Mouse (Mus musculus) MEL (cell line): ENCODE measurements around the gene Tarsl2. TPM values are rescaled to one million over a fixed set of nuclear protein-coding genes. Genes with fewer than 3 reads are reported as not detected.

Source experiments
- DNase-seq: peaks from one replicate; pipeline ENCODE4 v3.0.0; 2011; ENCODE audit warnings: low read depth, low spot score
- H3K27ac ChIP-seq: 2 replicates; pipeline ENCODE4 v1.5.1; 2012; ENCODE audit warnings: low read depth, mild to moderate bottlenecking, control low read depth, low read length, moderate library complexity; ENCODE audit not compliant: control insufficient read depth
- H3K27me3 ChIP-seq, 2 experiments: fragments of 150-350 bp in 1 of 2; sonication (generic) in 1 of 2; 2 replicates each; pipeline ENCODE4 v1.6.1; 2012; ENCODE audit warnings: low read length in 2 of 2, mild to moderate bottlenecking in 2 of 2, improper control_type of control experiment in 1 of 2, moderate library complexity in 1 of 2; ENCODE audit not compliant: insufficient read depth in 2 of 2, control insufficient read depth in 1 of 2
- H3K36me3 ChIP-seq, 2 experiments: 2 replicates each; pipeline ENCODE4 v1.6.1; 2012 to 2014; ENCODE audit warnings: low read length in 2 of 2, improper control_type of control experiment in 1 of 2, inconsistent platforms in 1 of 2, mild to moderate bottlenecking in 1 of 2; ENCODE audit not compliant: insufficient read depth in 2 of 2, control insufficient read depth in 1 of 2
- H3K4me1 ChIP-seq, 2 experiments: fragments of 150-350 bp in 1 of 2; sonication (generic) in 1 of 2; 2 replicates each; pipeline ENCODE4 v1.6.1; 2012; ENCODE audit warnings: low read length in 2 of 2, improper control_type of control experiment in 1 of 2, mild to moderate bottlenecking in 1 of 2; ENCODE audit not compliant: insufficient read depth in 2 of 2, control insufficient read depth in 1 of 2
- H3K4me3 ChIP-seq, 2 experiments: fragments of 150-350 bp in 1 of 2; sonication (generic) in 1 of 2; 2 replicates each; pipeline ENCODE4 v1.5.1; 2012; ENCODE audit warnings: low read depth in 2 of 2, low read length in 2 of 2, mild to moderate bottlenecking in 2 of 2, moderate library complexity in 2 of 2, control low read depth in 1 of 2, improper control_type of control experiment in 1 of 2; ENCODE audit not compliant: control insufficient read depth in 1 of 2, insufficient read depth in 1 of 2
- H3K79me2 ChIP-seq: 2 replicates; pipeline ENCODE4 v1.6.1; 2012; ENCODE audit warnings: mild to moderate bottlenecking, low read length, moderate library complexity; ENCODE audit not compliant: control insufficient read depth, poor library complexity, insufficient read depth
- H3K9ac ChIP-seq: 2 replicates; pipeline ENCODE4 v1.6.1; 2012; ENCODE audit warnings: low read depth, mild to moderate bottlenecking, control low read depth, low read length, moderate library complexity; ENCODE audit not compliant: control insufficient read depth, poor library complexity, severe bottlenecking
- H3K9me3 ChIP-seq: fragments of 150-350 bp; sonication (generic); replicated peaks from 2 replicates; pipeline ENCODE4 v1.6.1; 2012; ENCODE audit warnings: mild to moderate bottlenecking, low read length, improper control_type of control experiment, moderate library complexity; ENCODE audit not compliant: insufficient read depth
- BHLHE40 ChIP-seq: IDR thresholded peaks from 2 replicates; pipeline ENCODE4 v1.6.1; 2012; ENCODE audit warnings: low read depth, mild to moderate bottlenecking, inconsistent platforms, low read length, improper control_type of control experiment, borderline replicate concordance
- CHD1 ChIP-seq: IDR thresholded peaks from 2 replicates; pipeline ENCODE4 v1.6.1; 2012; ENCODE audit warnings: low read depth, mild to moderate bottlenecking, inconsistent platforms, low read length, improper control_type of control experiment
- CHD2 ChIP-seq: IDR thresholded peaks from 2 replicates; pipeline ENCODE4 v1.6.1; 2011; ENCODE audit warnings: low read length, improper control_type of control experiment
- CTCF ChIP-seq, 3 experiments: IDR thresholded peaks in 2 of 3; conservative IDR thresholded peaks in 1 of 3; 2 replicates each; pipeline ENCODE4 v1.5.1; 2011 to 2012; ENCODE audit warnings: low read length in 3 of 3, low read depth in 2 of 3, mild to moderate bottlenecking in 2 of 3, improper control_type of control experiment in 1 of 3, inconsistent platforms in 1 of 3, mixed read lengths in 1 of 3, moderate library complexity in 1 of 3; ENCODE audit not compliant: control insufficient read depth in 1 of 3, insufficient read depth in 1 of 3, poor library complexity in 1 of 3, severe bottlenecking in 1 of 3
- E2F4 ChIP-seq: IDR thresholded peaks from 2 replicates; pipeline ENCODE4 v1.6.1; 2011; ENCODE audit warnings: low read depth, low read length, improper control_type of control experiment, borderline replicate concordance
- ELF1 ChIP-seq: IDR thresholded peaks from 2 replicates; pipeline ENCODE4 v1.6.1; 2014; ENCODE audit warnings: low read depth, mild to moderate bottlenecking, inconsistent platforms, low read length, improper control_type of control experiment, moderate library complexity
- ETS1 ChIP-seq: IDR thresholded peaks from 2 replicates; pipeline ENCODE4 v1.6.1; 2012; ENCODE audit warnings: low read depth, mild to moderate bottlenecking, inconsistent platforms, low read length, improper control_type of control experiment, moderate library complexity
- GABPA ChIP-seq: IDR thresholded peaks from 2 replicates; pipeline ENCODE4 v1.6.1; 2012; ENCODE audit warnings: low read depth, mild to moderate bottlenecking, inconsistent platforms, low read length, improper control_type of control experiment, moderate library complexity
- GATA1 ChIP-seq: IDR thresholded peaks from 2 replicates; pipeline ENCODE4 v1.6.1; 2011; ENCODE audit warnings: low read depth, low read length, improper control_type of control experiment
- HCFC1 ChIP-seq: IDR thresholded peaks from 2 replicates; pipeline ENCODE4 v1.6.1; 2012; ENCODE audit warnings: low read depth, mild to moderate bottlenecking, inconsistent platforms, low read length, improper control_type of control experiment, moderate library complexity
- JUND ChIP-seq: IDR thresholded peaks from 2 replicates; pipeline ENCODE4 v1.6.1; 2011; ENCODE audit warnings: low read depth, mild to moderate bottlenecking, improper control_type of control experiment, low read length
- KAT2A ChIP-seq: conservative IDR thresholded peaks from 2 replicates; pipeline ENCODE4 v1.6.1; 2012; ENCODE audit warnings: low read depth, low read length, improper control_type of control experiment, inconsistent platforms
- MAFK ChIP-seq: IDR thresholded peaks from 2 replicates; pipeline ENCODE4 v1.6.1; 2011; ENCODE audit warnings: low read depth, mild to moderate bottlenecking, low read length, improper control_type of control experiment, borderline replicate concordance
- MAX ChIP-seq: IDR thresholded peaks from 2 replicates; pipeline ENCODE4 v1.6.1; 2011; ENCODE audit warnings: low read length, improper control_type of control experiment
- MAZ ChIP-seq: IDR thresholded peaks from 2 replicates; pipeline ENCODE4 v1.6.1; 2012; ENCODE audit warnings: low read depth, mild to moderate bottlenecking, inconsistent platforms, low read length, improper control_type of control experiment
- MEF2A ChIP-seq: IDR thresholded peaks from 2 replicates; pipeline ENCODE4 v1.6.1; 2014; ENCODE audit warnings: low read depth, mild to moderate bottlenecking, inconsistent platforms, low read length, improper control_type of control experiment; ENCODE audit not compliant: poor library complexity, insufficient replicate concordance, severe bottlenecking; ENCODE audit errors: extremely low read depth
- MXI1 ChIP-seq: IDR thresholded peaks from 2 replicates; pipeline ENCODE4 v1.6.1; 2011; ENCODE audit warnings: mild to moderate bottlenecking, low read depth, low read length, improper control_type of control experiment
- MYB ChIP-seq: IDR thresholded peaks from 2 replicates; pipeline ENCODE4 v1.6.1; 2011; ENCODE audit warnings: mild to moderate bottlenecking, low read depth, low read length, improper control_type of control experiment
- MYC ChIP-seq: IDR thresholded peaks from 2 replicates; pipeline ENCODE4 v1.6.1; 2011; ENCODE audit warnings: low read depth, mild to moderate bottlenecking, low read length, improper control_type of control experiment, moderate library complexity
- NELFE ChIP-seq: IDR thresholded peaks from 2 replicates; pipeline ENCODE4 v1.6.1; 2011; ENCODE audit warnings: low read depth, low read length, improper control_type of control experiment
- NRF1 ChIP-seq: IDR thresholded peaks from 2 replicates; pipeline ENCODE4 v1.6.1; 2014; ENCODE audit warnings: low read depth, mild to moderate bottlenecking, inconsistent platforms, low read length, improper control_type of control experiment, moderate library complexity; ENCODE audit not compliant: poor library complexity, insufficient read depth, severe bottlenecking
- POLR2A ChIP-seq, 2 experiments: IDR thresholded peaks; 2 replicates each; pipeline ENCODE4 v1.6.1; 2011 to 2012; ENCODE audit warnings: low read length in 2 of 2, mild to moderate bottlenecking in 2 of 2, control low read depth in 1 of 2, improper control_type of control experiment in 1 of 2, low read depth in 1 of 2, moderate library complexity in 1 of 2; ENCODE audit not compliant: control insufficient read depth in 1 of 2, insufficient read depth in 1 of 2, poor library complexity in 1 of 2
- POLR2AphosphoS5 ChIP-seq: IDR thresholded peaks from 2 replicates; pipeline ENCODE4 v1.6.1; 2012; ENCODE audit warnings: low read depth, borderline replicate concordance, mild to moderate bottlenecking, inconsistent platforms, low read length, moderate library complexity, mixed read lengths
- RAD21 ChIP-seq: IDR thresholded peaks from 2 replicates; pipeline ENCODE4 v1.6.1; 2011; ENCODE audit warnings: mild to moderate bottlenecking, low read depth, low read length, improper control_type of control experiment
- RCOR1 ChIP-seq: IDR thresholded peaks from 2 replicates; pipeline ENCODE4 v1.6.1; 2012; ENCODE audit warnings: low read depth, mild to moderate bottlenecking, inconsistent platforms, low read length, improper control_type of control experiment
- SIN3A ChIP-seq: IDR thresholded peaks from 2 replicates; pipeline ENCODE4 v1.6.1; 2012; ENCODE audit warnings: low read length, improper control_type of control experiment, inconsistent platforms
- SMC3 ChIP-seq: IDR thresholded peaks from 2 replicates; pipeline ENCODE4 v1.6.1; 2011; ENCODE audit warnings: low read depth, low read length, improper control_type of control experiment
- TAL1 ChIP-seq: IDR thresholded peaks from 2 replicates; pipeline ENCODE4 v1.6.1; 2012; ENCODE audit warnings: mild to moderate bottlenecking, inconsistent platforms, low read length, moderate library complexity, mixed read lengths
- TBP ChIP-seq: IDR thresholded peaks from 2 replicates; pipeline ENCODE4 v1.8.0; 2011; ENCODE audit warnings: low read depth, low read length, improper control_type of control experiment
- TCF12 ChIP-seq: IDR thresholded peaks from 2 replicates; pipeline ENCODE4 v1.6.1; 2014; ENCODE audit warnings: low read depth, mild to moderate bottlenecking, inconsistent platforms, low read length, improper control_type of control experiment, moderate library complexity
- USF1 ChIP-seq: IDR thresholded peaks from 2 replicates; pipeline ENCODE4 v1.6.1; 2014; ENCODE audit warnings: low read depth, mild to moderate bottlenecking, inconsistent platforms, low read length, improper control_type of control experiment, moderate library complexity
- USF2 ChIP-seq, 2 experiments: IDR thresholded peaks; 2 replicates each; pipeline ENCODE4 v1.6.1; 2011 to 2012; ENCODE audit warnings: improper control_type of control experiment in 2 of 2, low read length in 2 of 2, borderline replicate concordance in 1 of 2, inconsistent platforms in 1 of 2, low read depth in 1 of 2, mild to moderate bottlenecking in 1 of 2; ENCODE audit not compliant: insufficient read depth in 1 of 2
- ZC3H11A ChIP-seq: IDR thresholded peaks from 2 replicates; pipeline ENCODE4 v1.6.1; 2012; ENCODE audit warnings: low read depth, mild to moderate bottlenecking, inconsistent platforms, low read length, improper control_type of control experiment
- ZKSCAN1 ChIP-seq: IDR thresholded peaks from 2 replicates; pipeline ENCODE4 v1.6.1; 2012; ENCODE audit warnings: low read depth, mild to moderate bottlenecking, inconsistent platforms, low read length, improper control_type of control experiment, moderate library complexity
- ZNF384 ChIP-seq: IDR thresholded peaks from 2 replicates; pipeline ENCODE4 v1.6.1; 2012; ENCODE audit warnings: low read depth, mild to moderate bottlenecking, inconsistent platforms, low read length, improper control_type of control experiment
- polyA plus RNA-seq, 2 experiments: library from polyadenylated mRNA; stranded (reverse) in 1 of 2; unstranded in 1 of 2; fragments of >175 nt in 1 of 2; fragments of >200 nt in 1 of 2; gene quantifications; 2 replicates each; pipeline versions ENCODE4 v1.2.1 to v1.2.4; 2012; ENCODE audit warnings: low replicate concordance in 2 of 2, low read depth in 1 of 2; ENCODE audit not compliant: insufficient read length in 2 of 2, insufficient read depth in 1 of 2, missing spikeins in 1 of 2
- total RNA-seq: library from RNA; depleted of rRNA; stranded (reverse); fragments of 300-350 nt; gene quantifications from 2 replicates; pipeline ENCODE4 v1.2.3, GENCODE M21; 2012

The Tarsl2 gene
- total and polyA plus RNA-seq, 3 experiments: 18.7 to 26.3 TPM; not detected in 1

- Histone ChIP-seq H3K79me2 (peaks cover 9% of the 10 kb centered on the region), H3K27me3 (no peaks in the 10 kb centered on the region), H3K27ac (no peak overlapping the region), H3K9me3 (no peaks in the 10 kb centered on the region), H3K9ac (no peak overlapping the region), H3K4me1 (peaks cover 0 to 6% of the 10 kb centered on the region in 2 experiments; a peak in 2 of 4 replicates), H3K36me3 (peaks cover 4 to 7% of the 10 kb centered on the region in 2 experiments; a peak in 3 of 4 replicates), H3K4me3 (no peak overlapping the region)
- TF ChIP-seq MAX: peak; percentile 62
- TF ChIP-seq TCF12: no peak
- no peak for TF ChIP-seq CHD1
- no peak for TF ChIP-seq MAFK
- TF ChIP-seq RAD21: peak; percentile 1; the same call in 1 of the 2 replicates
- TF ChIP-seq POLR2AphosphoS5: no peak
- TF ChIP-seq USF2 (IDR thresholded peaks at IDR 0.05; ENCODE audit: borderline replicate concordance in 1 of 2, insufficient read depth in 1 of 2, low read depth in 1 of 2, low read length in 2 of 2): no peak
- peak; percentile 22 to 54 (median 45); a peak in 5 of 6 replicates for TF ChIP-seq CTCF (IDR thresholded peaks at IDR 0.05 in 2 of 3, conservative IDR thresholded peaks at IDR 0.05 in 1 of 3; ENCODE audit: control insufficient read depth in 1 of 3, insufficient read depth in 1 of 3, low read depth in 2 of 3, low read length in 3 of 3, poor library complexity in 1 of 3, severe bottlenecking in 1 of 3)
- no peak for TF ChIP-seq RCOR1
- TF ChIP-seq ETS1: no peak
- TF ChIP-seq BHLHE40: 0 out of 2 replicates have a peak, but pooled peaks have one; percentile 9
- no peak for TF ChIP-seq MXI1
- TF ChIP-seq ZC3H11A: 0 out of 2 replicates have a peak, but pooled peaks have one; percentile 2
- no peak for TF ChIP-seq ZKSCAN1
- peak; percentile 71 for TF ChIP-seq MYC
- TF ChIP-seq MEF2A: no peak
- no peak for TF ChIP-seq ELF1
- no peak for TF ChIP-seq SIN3A
- no peak for TF ChIP-seq NELFE
- TF ChIP-seq NRF1: no peak
- TF ChIP-seq POLR2A (IDR thresholded peaks at IDR 0.05; ENCODE audit: control insufficient read depth in 1 of 2, insufficient read depth in 1 of 2, low read depth in 1 of 2, low read length in 2 of 2, poor library complexity in 1 of 2): no peak
- peak; percentile 48 for TF ChIP-seq SMC3
- no peak for TF ChIP-seq E2F4
- no peak for TF ChIP-seq CHD2
- no peak for TF ChIP-seq JUND
- no peak for TF ChIP-seq KAT2A
- no peak for TF ChIP-seq HCFC1
- TF ChIP-seq ZNF384: no peak
- TF ChIP-seq MAZ: no peak
- no peak for TF ChIP-seq GATA1
- no peak for TF ChIP-seq USF1
- TF ChIP-seq MYB: no peak
- no peak for TF ChIP-seq TBP
- TF ChIP-seq TAL1: no peak
- no peak for TF ChIP-seq GABPA
- peak; percentile 57 for DNase-seq
Observed at GRCm38 (mm10) chr7:65696450-65696849, 51.8 kb downstream of the Tarsl2 start.
